Mouse (Mus musculus): ENCODE measurements around the gene B230217C12Rik.
"Not testable (repeated sequence)": the region's sequence is repeated elsewhere in the genome, so short reads cannot be mapped to it uniquely, and the experiment has no call there.

Gene B230217C12Rik

GRCm38 (mm10) chr11:97825971-97826370, 14.6 kb upstream of the B230217C12Rik start:
- no peak for DNase-seq (ENCODE audit: low read depth, low spot score)

DNA sequence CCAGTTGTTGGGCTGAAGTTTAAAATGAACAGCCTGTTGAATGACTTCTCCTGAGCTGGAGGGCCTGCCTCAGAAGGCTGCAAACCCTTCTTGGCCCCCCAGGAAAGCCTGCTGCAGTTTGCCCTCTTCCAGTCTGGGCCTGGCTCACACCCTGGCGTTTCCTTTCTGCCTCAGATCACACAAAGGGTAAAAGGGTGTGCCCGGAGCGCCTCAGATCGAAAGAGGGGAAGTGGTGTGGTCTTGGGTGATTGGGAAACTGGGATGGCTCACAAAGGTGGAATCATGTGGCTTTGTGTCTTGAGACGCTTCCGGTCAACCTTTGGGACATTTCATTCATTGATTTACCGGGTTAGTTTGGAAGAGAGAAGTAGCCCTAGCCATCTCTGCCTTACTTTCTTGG, 14.2 kb upstream of the B230217C12Rik start:
- no peak for DNase-seq (ENCODE audit: low read depth, low spot score)

DNA sequence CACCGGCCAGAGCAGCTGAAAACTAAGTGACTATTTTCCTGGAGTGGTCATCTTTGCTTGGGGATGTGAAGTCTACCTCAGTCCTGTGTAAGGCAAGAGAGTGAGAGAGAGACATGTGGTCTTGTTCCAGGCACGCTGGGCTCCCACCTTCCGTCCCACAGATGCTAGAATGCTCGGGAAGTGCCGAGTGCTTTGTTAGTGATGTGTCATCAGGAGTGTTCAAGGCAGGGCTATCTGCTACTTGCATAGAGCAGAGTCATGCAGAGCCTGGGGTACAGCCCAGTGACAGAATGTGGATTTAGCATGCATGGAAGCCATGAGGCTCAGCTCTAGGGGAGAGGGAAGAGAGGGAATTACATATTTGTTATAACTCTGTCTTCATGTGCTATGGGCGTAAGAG, 12.9 kb upstream of the B230217C12Rik start:
- DNase-seq (ENCODE audit: low read depth, low spot score) = no peak

DNA sequence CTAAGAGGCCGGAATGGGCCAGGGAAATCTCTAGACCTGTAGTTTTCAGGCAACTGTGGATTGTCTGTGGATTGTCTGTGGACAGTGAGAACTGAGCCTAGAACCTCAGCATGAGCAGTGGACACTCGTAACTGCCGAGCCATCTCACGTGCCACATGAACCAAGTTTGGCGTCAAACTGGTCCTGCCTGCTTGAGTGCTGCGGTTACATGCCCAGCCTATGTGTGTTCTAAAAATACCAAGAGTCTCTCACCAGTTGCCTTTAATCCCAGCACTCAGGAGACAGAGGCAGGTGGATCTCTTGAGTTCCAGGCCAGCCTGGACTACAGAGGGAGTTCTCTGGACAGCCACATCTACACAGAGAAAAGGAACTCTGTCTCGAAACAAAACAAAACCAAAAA, 11.2 kb upstream of the B230217C12Rik start:
- no peak for DNase-seq (ENCODE audit: low read depth, low spot score)

DNA sequence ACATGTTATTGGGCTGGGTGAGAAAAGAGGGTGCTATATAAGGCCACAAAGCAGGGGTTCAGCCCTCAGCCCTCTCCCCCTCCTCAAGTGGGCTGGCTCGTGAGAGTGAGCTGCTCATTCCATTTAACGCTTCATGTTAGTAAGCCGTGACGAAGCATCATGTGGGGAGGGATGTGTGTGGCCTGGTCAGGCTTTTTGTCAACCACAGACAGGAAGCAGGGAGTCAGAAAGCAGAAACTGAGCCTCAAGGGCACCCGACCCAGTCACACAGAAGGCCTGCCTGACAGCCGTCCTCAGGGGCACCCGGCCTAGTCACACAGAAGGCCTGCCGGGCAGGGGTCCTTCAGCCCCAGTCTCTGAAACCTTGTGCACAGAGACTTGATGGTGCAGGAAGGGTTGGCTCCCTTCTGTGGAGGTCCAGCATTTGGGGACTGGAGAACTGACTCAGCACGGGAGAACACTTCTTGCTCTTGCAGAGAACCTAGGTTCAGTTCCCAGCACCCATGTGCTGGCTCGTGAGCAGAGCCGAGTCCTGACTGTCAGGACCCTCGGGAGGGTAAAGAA, 10.6 kb upstream of the B230217C12Rik start:
- DNase-seq (ENCODE audit: low read depth, low spot score) = no peak

- no peak for DNase-seq (ENCODE audit: low read depth, low spot score)
Observed at GRCm38 (mm10) chr11:97830501-97830900, 10.1 kb upstream of the B230217C12Rik start.

DNA sequence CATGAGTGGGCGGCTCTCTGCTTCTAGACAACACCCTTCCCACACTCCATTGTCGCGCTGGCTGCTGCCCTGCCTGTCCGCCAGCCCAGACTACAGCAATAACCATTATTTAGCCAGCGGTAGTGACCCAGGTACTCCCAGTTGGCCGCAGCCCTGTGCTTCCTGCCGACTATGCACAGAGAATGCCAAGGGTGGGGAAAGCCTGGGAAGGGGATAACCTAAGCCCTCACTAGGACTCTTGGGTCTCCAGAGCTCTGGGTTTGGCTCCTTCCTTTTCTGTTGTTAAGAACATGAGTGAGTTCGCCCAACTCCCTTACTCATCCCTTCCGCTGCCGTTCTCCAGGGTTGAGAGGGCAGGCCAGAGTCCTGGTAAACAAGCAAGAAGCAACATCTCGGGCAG, 8.6 kb upstream of the B230217C12Rik start:
- no peak for DNase-seq (ENCODE audit: low read depth, low spot score)

GRCm38 (mm10) chr11:97833352-97833751, 7.2 kb upstream of the B230217C12Rik start:
- no peak for DNase-seq (ENCODE audit: low read depth, low spot score)

GRCm38 (mm10) chr11:97836541-97836940, 4.0 kb upstream of the B230217C12Rik start:
- DNase-seq (ENCODE audit: low read depth, low spot score) = no peak

DNA sequence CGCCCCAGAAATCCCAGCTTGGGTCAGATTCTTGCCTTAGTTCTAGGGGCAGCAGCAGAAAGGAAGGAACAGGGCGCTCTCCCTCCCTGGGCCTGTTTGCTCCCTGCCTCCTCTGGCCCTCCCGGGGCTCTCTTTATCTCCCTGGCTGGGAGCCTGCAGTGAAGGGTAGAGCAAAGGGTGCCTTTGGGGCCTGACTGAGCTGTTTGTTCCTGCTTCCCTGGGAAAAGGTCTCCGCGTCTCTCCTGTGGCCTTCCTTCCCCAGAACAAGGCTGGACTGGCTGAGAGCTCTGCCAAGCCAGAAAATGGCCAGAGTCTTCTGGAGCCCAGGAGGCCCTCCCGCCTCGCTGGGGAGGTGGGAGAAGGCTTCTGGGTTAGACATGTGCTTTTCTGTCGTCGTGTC, 3.5 kb upstream of the B230217C12Rik start:
- not testable (repeated sequence) for DNase-seq (ENCODE audit: low read depth, low spot score)

DNA sequence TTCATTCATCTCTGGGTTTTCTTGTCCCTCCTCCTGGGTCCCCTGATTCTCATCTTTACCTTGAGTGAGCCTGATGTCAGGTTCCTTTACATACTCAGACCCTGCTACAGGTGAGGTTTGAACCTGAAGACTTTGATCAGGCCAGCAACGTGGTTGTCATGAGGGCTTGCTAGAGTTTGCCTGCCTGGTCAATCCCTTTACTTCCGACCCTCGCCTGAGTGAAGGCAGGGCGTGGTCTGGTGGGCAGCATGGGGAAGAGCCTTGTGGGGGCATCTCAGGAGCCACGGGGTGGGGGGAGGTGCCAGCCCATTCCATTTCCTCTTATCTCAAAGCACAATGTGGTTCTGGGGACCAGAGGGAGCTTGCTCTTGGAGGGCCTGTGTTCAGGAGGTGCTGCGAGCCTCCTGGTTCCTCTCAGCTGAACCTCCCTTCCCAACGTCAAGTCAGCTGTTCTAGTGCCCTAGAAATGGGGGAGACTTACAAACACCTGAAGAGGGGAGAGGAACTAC, 2.9 kb upstream of the B230217C12Rik start:
- no peak for DNase-seq (ENCODE audit: low read depth, low spot score)

DNA sequence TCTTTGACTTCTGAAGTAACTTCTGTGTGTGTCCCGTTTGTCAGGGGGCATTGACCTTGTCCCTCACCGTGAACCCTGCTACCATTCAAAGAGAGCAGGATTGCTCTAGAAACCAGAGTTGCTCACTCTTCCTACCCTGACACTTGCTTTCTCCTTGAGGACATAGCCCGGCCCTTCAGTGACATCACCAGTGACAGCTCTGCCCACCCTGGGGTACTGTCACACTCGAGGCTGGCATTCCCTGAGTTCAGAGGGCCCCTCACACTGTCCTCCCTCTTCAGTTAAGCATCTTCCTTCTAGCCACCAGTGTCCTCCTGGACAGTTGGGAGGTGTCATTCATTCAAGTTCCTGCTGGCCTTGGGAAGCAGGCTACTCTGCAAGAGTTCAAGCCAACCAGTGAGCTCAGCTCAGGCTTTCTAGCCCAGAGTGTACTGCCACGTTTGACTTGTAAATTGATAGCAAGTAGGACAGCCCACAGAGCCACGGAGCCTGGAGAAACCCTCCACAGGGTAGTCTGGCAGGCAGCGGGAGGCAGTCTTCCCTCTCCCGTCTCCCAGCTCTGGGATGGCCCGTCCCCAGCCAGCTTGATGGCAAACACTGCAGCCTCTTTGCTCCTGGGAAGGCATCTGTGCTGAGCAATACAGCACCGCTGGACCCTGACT, 1.7 kb upstream of the B230217C12Rik start:
- DNase-seq (ENCODE audit: low read depth, low spot score) = no peak

GRCm38 (mm10) chr11:97839441-97840134, 992 bp upstream of the B230217C12Rik start:
- no peak for DNase-seq (ENCODE audit: low read depth, low spot score)

GRCm38 (mm10) chr11:97840135-97840490, 467 bp upstream of the B230217C12Rik start:
- no peak for DNase-seq (ENCODE audit: low read depth, low spot score)

DNA sequence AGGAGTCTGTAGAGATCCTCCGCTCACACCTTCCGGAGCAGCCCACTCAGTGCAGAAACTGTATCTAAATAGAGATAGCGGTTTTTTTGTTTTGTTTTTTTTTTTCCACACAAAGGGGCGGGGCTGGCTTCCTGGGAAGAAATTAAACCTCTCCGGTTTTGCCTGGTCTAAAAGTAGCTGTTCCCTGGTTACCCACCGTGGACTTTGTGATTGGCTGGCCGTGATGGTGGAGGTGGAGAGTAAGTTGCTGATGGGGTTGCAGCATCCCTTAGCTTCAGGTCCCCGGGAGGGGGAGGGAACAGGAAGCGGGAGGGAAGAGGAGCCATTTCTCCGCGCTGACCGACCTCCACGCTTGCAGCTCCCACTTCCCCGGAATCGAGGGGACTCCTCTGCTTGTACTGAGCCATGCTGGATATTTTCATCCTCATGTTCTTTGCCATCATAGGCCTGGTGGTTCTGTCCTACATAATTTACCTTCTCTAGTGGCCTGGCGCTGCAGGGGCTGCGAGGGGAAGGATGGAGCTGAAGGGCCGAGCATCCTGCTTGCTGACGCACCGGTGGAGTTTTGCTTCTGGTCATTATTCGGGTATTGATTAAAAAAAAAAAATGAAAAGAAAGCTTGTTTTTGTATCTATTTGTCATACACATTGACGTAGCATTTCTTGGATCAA, 546 bp downstream of the B230217C12Rik start:
- no peak for DNase-seq (ENCODE audit: low read depth, low spot score)

DNA sequence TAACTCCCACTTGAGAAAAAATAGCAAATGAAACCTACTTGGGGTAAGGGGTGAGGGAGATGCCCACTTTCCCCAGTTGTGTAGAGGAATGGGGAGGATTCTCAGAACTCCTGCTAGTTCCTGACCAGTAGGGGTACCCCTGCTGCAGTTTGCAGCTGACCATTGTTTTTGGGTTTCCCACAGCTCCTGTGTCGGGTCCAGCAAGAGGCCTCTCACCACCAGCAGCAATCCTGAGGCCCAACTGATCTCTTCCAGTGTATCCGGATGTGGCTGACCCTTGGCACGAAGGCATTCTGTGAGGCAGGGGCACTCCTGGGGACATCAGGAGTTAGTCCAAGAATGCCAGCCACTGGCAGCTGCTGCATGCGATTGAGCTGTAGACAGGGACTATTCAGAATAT, 1.4 kb downstream of the B230217C12Rik start:
- DNase-seq (ENCODE audit: low read depth, low spot score) = no peak

GRCm38 (mm10) chr11:97850367-97850766, 9.8 kb downstream of the B230217C12Rik start:
- no peak for DNase-seq (ENCODE audit: low read depth, low spot score)

DNA sequence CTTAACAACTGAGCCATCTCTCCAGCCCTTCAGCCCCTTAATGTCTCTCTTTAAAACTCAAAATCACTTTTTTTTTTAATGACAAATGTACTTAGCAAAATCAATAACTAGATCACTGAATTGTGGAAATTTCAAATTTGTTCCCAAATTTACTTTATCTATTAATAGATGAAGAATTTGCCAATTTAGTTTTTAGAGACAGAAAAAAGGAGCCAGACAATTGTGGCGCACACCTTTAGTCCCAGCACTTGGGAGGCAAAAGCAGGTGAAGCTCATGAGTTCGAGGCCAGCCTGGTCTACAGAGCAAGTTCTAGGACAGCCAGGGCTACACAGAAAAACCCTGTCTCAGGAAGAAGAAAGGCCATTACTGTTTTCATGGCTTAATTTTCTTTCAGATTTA, 11.0 kb downstream of the B230217C12Rik start:
- DNase-seq (ENCODE audit: low read depth, low spot score) = no peak

DNA sequence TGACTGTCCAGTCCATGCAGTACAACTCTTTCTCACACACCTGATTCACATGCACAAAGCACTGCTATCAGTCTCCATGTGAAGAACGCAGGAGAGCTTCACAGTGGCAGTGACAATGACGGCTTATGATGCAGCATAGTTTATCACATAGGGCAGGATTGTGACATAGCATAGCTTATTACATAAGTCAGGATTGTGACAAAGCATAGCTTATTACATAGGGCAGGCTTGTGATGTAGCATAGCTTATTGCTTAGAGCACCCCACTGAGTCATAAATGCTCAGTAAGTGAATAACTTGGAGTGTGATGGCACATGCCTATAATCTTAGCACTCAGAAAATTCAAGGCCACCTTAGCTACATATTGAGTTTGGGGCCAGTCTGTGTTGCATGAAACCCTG, 14.9 kb downstream of the B230217C12Rik start:
- no peak for DNase-seq (ENCODE audit: low read depth, low spot score)

GRCm38 (mm10) chr11:97862148-97862547, 21.6 kb downstream of the B230217C12Rik start:
- no peak for DNase-seq (ENCODE audit: low read depth, low spot score)

DNA sequence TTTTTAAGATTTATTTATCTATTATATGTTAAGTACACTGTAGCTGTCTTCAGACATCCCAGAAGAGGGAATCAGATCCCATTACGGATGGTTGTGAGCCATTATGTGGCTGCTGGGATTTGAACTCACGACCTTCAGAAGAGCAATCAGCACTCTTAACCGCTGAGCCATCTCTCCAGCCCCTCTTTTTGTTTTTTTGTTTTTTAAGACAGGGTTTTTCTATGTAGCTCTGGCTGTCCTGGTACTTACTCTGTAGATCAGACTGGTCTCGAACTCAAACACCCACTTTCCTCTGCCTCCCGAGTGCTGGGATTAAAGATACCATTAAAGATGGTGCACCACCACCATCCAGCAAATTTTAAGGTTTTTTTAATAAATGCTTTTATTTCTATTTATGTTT, 24.8 kb downstream of the B230217C12Rik start:
- no peak for DNase-seq (ENCODE audit: low read depth, low spot score)

GRCm38 (mm10) chr11:97866091-97866888, 25.7 kb downstream of the B230217C12Rik start:
- DNase-seq (ENCODE audit: low read depth, low spot score) = no peak

Measured in retina, postnatal 7 days (tissue).